8 mouse cellular contexts compared by ENCODE assay signal in genomic region chr4:140986711-140987395, GRCm38 (mm10). TPM values are rescaled to one million over a fixed set of nuclear protein-coding genes. Genes with fewer than 3 reads are reported as not detected.
A peak's percentile ranks its signal among the peaks of the same experiment; 100 is the strongest.
DNase-seq lines count a peak whose midpoint lies in the region; ATAC-seq lines count a peak whose summit lies in the region.

Gene Atp13a2 (plus strand): TSS chr4:140986873.

- no peaks in the 10 kb centered on the region for H3K9me3 ChIP-seq in hindbrain, embryonic 13.5 days

- peak within 1 kb of the TSS; percentile 97 for H3K4me3 ChIP-seq in hindbrain, embryonic 13.5 days

- whole genome bisulfite sequencing in hindbrain, embryonic 13.5 days = under 1% methylated on average over 58 of the region's 58 CpGs

- peaks cover 4% of the 10 kb centered on the region for H3K36me3 ChIP-seq in hindbrain, embryonic 13.5 days

- H3K4me1 ChIP-seq in hindbrain, embryonic 13.5 days (replicated peaks) = peaks cover 52% of the 10 kb centered on the region

- H3K27ac ChIP-seq in hindbrain, embryonic 13.5 days = peak within 1 kb of the TSS; percentile 92

- H3K4me2 ChIP-seq in hindbrain, embryonic 13.5 days = peak within 1 kb of the TSS; percentile 90

- peak; percentile 88 for ATAC-seq in hindbrain, embryonic 13.5 days (ENCODE audit: low FRiP score)

- peak within 1 kb of the TSS; percentile 99 for H3K9ac ChIP-seq in hindbrain, embryonic 13.5 days

- DNase-seq in NIH3T3 (ENCODE audit: low read depth) = peak; percentile 87
- peak; percentile 98 for DNase-seq in cerebellum, postnatal 10 days
- DNase-seq in frontal cortex, postnatal 14 days (ENCODE audit: low spot score in 2 of 2) = peak; percentile 87 to 90
- DNase-seq in layer of hippocampus, postnatal 25 days (ENCODE audit: extremely low spot score in 1 of 2, low spot score in 1 of 2) = peak; percentile 88 to 90
- peak; percentile 90 for DNase-seq in lung, postnatal 25 days (ENCODE audit: low spot score)
- DNase-seq in retina, embryonic 14.5 days (ENCODE audit: low spot score) = peak; percentile 91
- peak; percentile 95 for DNase-seq in thymus, postnatal 4 days

- no peaks in the 10 kb centered on the region for H3K27me3 ChIP-seq in hindbrain, embryonic 13.5 days

RNA-seq across cellular contexts. Expression of gene Atp13a2, which starts in this region (rescaled TPM):
- polyA plus RNA-seq in hindbrain, embryonic 13.5 days (2015; fragmentation: Nextera tagmentation; extraction: Ambion mirVana) = 140 TPM in 2 replicates
- total RNA-seq in layer of hippocampus, postnatal 25 days (2021) = 100 to 1,000 TPM; 168 to 172 TPM

Comparison
In these comparisons a context has a peak if more than half of its experiments do, and no peak if none do; other contexts are left out.
1. Peak in every context shown above with its lines: DNase-seq, ATAC-seq, H3K4me3 ChIP-seq and H3K27ac ChIP-seq.